12 mouse cellular contexts compared by ENCODE assay signal in genomic region chr11:41599006-41599405, GRCm38 (mm10).
DNase-seq lines count a peak whose midpoint lies in the region; ATAC-seq lines count a peak whose summit lies in the region.
"Had no signal": no experiment of that assay in that cellular context is flagged by ENCODE, and none has a peak within 500 bp of the region (broad histone marks: within the 10 kb centered on the region; RNA-seq: fewer than 3 reads in every experiment).

No protein-coding gene starts in this region.

- H3K27me3 ChIP-seq in forebrain, embryonic 14.5 days (replicated peaks; ENCODE audit: control insufficient read depth, insufficient read depth, low read length), result no peaks in the 10 kb centered on the region
- no peaks in the 10 kb centered on the region for H3K27me3 ChIP-seq in forebrain, embryonic 12.5 days
- H3K27me3 ChIP-seq: Patski had no signal

- no peaks in the 10 kb centered on the region for H3K4me1 ChIP-seq in forebrain, embryonic 14.5 days (ENCODE audit: control insufficient read depth, insufficient read depth, low read length)
- no peaks in the 10 kb centered on the region for H3K4me1 ChIP-seq in forebrain, embryonic 12.5 days

- no peak for ATAC-seq in forebrain, embryonic 14.5 days
- ATAC-seq in forebrain, embryonic 12.5 days (ENCODE audit: low FRiP score), result no peak
- ATAC-seq: Patski had no signal

- peak; percentile 16 for DNase-seq in forebrain, embryonic 14.5 days (ENCODE audit: low spot score)
- DNase-seq in kidney, postnatal 14 days, result peak; percentile 4
- DNase-seq in kidney, postnatal 4 days, result no peak
- peak; percentile 4 to 5 for DNase-seq in right cerebral cortex, adult 2 months (ENCODE audit: low spot score in 2 of 2)
- DNase-seq in right cerebral cortex, postnatal 25 days, result no peak
- no peak for DNase-seq in neural tube, embryonic 10.5 days (ENCODE audit: extremely low spot score, low spot score)
- DNase-seq in adrenal gland, adult 8-10 months, result no peak
- DNase-seq: kidney, adult 18-20 months; thymus, postnatal 25 days had no signal

- no peaks in the 10 kb centered on the region for H3K9me3 ChIP-seq in forebrain, embryonic 14.5 days (replicated peaks; ENCODE audit: control insufficient read depth, low read length)
- H3K9me3 ChIP-seq in forebrain, embryonic 12.5 days, result no peaks in the 10 kb centered on the region

- no peak overlapping the region for H3K4me2 ChIP-seq in forebrain, embryonic 14.5 days (ENCODE audit: low read length)
- no peak overlapping the region for H3K4me2 ChIP-seq in forebrain, embryonic 12.5 days
- H3K4me2 ChIP-seq: hindbrain, embryonic 14.5 days had no signal

- no peak overlapping the region for H3K27ac ChIP-seq in forebrain, embryonic 14.5 days (ENCODE audit: low read depth, low read length)
- H3K27ac ChIP-seq in forebrain, embryonic 12.5 days, result no peak overlapping the region
- H3K27ac ChIP-seq: hindbrain, embryonic 14.5 days had no signal

- H3K36me3 ChIP-seq in forebrain, embryonic 14.5 days (ENCODE audit: control insufficient read depth, insufficient read depth, low read length), result no peaks in the 10 kb centered on the region
- H3K36me3 ChIP-seq in forebrain, embryonic 12.5 days (replicated peaks), result no peaks in the 10 kb centered on the region

- WGBS in forebrain, embryonic 14.5 days, result 88% methylated on average over 1 of the region's 1 CpGs
- WGBS in forebrain, embryonic 12.5 days, result 100% methylated on average over 1 of the region's 1 CpGs

- H3K4me3 ChIP-seq in forebrain, embryonic 14.5 days (ENCODE audit: low read depth, low read length), result no peak overlapping the region
- H3K4me3 ChIP-seq in forebrain, embryonic 12.5 days (replicated peaks), result no peak overlapping the region

- no peak overlapping the region for H3K9ac ChIP-seq in forebrain, embryonic 14.5 days (ENCODE audit: low read length)
- no peak overlapping the region for H3K9ac ChIP-seq in forebrain, embryonic 12.5 days
- H3K9ac ChIP-seq: hindbrain, embryonic 14.5 days had no signal

Comparison
In these comparisons a context has a peak if more than half of its experiments do, and no peak if none do; other contexts are left out.
1. DNase-seq: peak in forebrain, embryonic 14.5 days (single experiment), kidney, postnatal 14 days (single experiment) and right cerebral cortex, adult 2 months (2 of 2); none in kidney, postnatal 4 days (0 of 2), right cerebral cortex, postnatal 25 days (single experiment), neural tube, embryonic 10.5 days (single experiment) and adrenal gland, adult 8-10 months (single experiment).